Mouse (Mus musculus): ENCODE data around the gene Dst. TPM values are rescaled to one million over a fixed set of nuclear protein-coding genes. Genes with fewer than 3 reads are reported as not detected.

Dst gene
- polyA plus RNA-seq, 1 experiment from 2014 or later = 28.4 TPM

DNA sequence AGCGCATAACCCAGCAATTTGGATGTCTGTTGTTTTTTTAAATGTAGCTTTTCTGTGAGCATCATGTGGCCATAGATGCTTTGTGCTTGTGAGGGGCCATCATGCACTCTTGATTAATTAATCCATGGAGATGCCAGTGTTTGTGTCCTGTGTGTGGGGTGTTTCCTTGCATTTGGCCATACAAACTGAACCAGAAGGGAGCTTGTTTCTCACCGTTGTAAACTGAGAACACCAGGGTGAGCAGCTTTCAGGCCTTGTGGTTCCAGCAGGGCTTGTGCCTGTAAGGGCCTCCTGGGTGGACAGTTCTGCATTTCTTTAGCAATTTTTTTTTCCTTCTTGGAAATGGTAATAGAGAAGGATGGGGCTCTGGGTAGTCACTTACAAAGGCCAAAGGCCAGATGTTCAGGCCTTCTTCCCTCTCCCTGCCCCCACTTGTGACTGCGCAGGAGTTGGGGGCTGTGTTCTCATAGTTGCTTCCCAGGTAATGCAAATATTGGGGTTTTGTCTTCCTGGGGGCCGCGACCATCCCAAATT, 98.9 kb downstream of the Dst start:
- Histone ChIP-seq H3K9me3 (replicated peaks) (no peaks in the 10 kb centered on the region), H3K27me3 (replicated peaks) (no peaks in the 10 kb centered on the region), H3K4me1 (replicated peaks) (peaks cover 21% of the 10 kb centered on the region), H3K4me2 (peak overlapping the region; percentile 92), H3K4me3 (peak overlapping the region; percentile 56; the same call in 1 of the 2 replicates), H3K9ac (no peak overlapping the region; the same call in 1 of the 2 replicates), H3K36me3 (no peaks in the 10 kb centered on the region), H3K27ac (ENCODE audit: poor library complexity, severe bottlenecking) (no peak overlapping the region)
- ATAC-seq (ENCODE audit: insufficient number of reproducible peaks, low FRiP score) = no peak
- WGBS = 56% methylated on average over 5 of the region's 5 CpGs

DNA sequence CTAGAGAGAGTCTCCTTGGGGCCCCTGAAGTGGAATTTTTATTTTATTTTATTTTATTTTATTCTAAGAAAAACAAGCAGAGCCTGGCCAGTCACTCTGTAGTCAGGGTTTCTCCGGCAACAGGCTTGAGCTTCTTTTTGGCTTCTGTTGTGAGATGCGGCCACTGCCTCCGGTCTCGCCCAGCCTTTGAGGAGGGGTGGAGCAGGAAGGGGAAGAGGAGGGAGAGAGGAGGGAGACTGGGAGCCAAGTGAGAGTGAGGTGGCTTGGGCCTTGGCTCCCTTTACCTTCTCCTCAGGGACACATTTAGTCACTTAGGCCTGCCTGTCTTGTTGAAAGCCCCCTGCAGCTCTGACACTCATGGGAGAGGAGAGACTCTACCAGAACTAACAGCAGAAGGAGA, 99.4 kb downstream of the Dst start:
- no peak overlapping the region for H3K4me3 ChIP-seq
- H3K27me3 ChIP-seq (replicated peaks) = no peaks in the 10 kb centered on the region
- no peaks in the 10 kb centered on the region for H3K36me3 ChIP-seq
- ATAC-seq (ENCODE audit: insufficient number of reproducible peaks, low FRiP score) = no peak
- no peak overlapping the region; the same call in 1 of the 2 replicates for H3K9ac ChIP-seq
- no peak overlapping the region for H3K27ac ChIP-seq (ENCODE audit: poor library complexity, severe bottlenecking)
- no peaks in the 10 kb centered on the region for H3K9me3 ChIP-seq (replicated peaks)
- WGBS = 63% methylated on average over 4 of the region's 4 CpGs
- H3K4me1 ChIP-seq (replicated peaks) = peaks cover 23% of the 10 kb centered on the region
- no peak overlapping the region for H3K4me2 ChIP-seq

DNA sequence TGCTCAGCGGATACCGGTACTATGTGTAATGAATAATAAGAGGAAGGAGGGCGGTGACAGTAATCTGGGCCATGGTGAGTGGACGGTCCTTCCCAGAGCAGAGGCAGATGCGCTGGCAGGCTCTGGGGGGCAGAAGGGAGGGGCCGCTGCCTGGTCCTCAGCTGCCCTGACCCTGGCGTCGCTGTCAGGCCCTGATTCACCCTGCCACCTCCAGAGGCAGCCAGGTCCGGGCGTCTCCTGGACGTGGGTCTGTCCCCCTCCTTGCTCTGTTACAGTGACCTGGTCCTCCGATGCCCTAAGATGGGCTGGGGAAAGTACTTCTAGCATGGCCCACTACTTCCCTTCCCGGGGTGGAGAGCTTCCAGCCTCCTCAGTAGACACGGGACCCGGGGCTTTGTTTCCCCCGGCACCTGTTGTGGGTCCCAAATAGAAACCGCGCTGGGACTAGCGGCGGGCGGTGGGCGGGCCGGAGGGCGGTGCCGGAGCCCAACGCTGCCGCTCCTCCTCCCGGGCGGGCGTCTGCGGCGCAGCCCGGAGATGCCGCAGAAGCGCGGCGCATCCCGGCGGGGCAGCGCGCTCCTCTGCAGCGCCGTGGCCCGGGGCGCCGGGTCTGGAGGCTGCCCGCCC, 103.1 kb downstream of the Dst start:
- ATAC-seq (ENCODE audit: insufficient number of reproducible peaks, low FRiP score) = peak; percentile 76
- WGBS = 1% methylated on average over 47 of the region's 47 CpGs
- Histone ChIP-seq H3K27me3 (replicated peaks) (no peaks in the 10 kb centered on the region), H3K27ac (ENCODE audit: poor library complexity, severe bottlenecking) (peak overlapping the region; percentile 88), H3K9ac (peak overlapping the region; percentile 92), H3K4me2 (peak overlapping the region; percentile 94), H3K4me3 (peak overlapping the region; percentile 94), H3K4me1 (replicated peaks) (peaks cover 39% of the 10 kb centered on the region), H3K9me3 (replicated peaks) (no peaks in the 10 kb centered on the region), H3K36me3 (no peaks in the 10 kb centered on the region)

DNA sequence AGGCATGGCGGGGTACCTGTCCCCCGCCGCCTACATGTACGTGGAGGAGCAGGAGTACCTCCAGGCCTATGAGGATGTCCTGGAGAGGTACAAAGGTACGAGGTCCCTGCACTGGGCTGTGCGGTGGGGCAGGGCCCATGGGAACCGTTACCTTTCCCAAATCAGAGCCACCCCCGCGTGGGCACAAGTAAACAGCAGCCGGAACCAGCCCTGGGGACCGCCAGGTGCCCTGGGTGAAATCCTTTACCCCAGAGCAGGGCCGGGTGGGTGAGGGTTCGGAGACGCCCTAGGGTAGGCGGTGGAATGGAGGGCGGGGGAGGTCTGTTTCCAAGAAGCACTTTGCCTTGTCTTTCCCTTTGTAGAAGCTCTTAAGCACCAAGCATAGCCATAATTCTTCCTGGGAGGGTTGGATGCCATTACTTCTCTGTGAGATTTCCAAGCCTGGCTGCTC, 103.8 kb downstream of the Dst start:
- peak overlapping the region; percentile 94 for H3K4me3 ChIP-seq
- peak; percentile 68 for ATAC-seq (ENCODE audit: insufficient number of reproducible peaks, low FRiP score)
- H3K36me3 ChIP-seq = no peaks in the 10 kb centered on the region
- H3K4me2 ChIP-seq = peak overlapping the region; percentile 94
- H3K27me3 ChIP-seq (replicated peaks) = no peaks in the 10 kb centered on the region
- H3K9ac ChIP-seq = peak overlapping the region; percentile 92
- H3K27ac ChIP-seq (ENCODE audit: poor library complexity, severe bottlenecking) = peak overlapping the region; percentile 88
- H3K4me1 ChIP-seq (replicated peaks) = peaks cover 35% of the 10 kb centered on the region
- 0% methylated on average over 16 of the region's 16 CpGs for WGBS
- no peaks in the 10 kb centered on the region for H3K9me3 ChIP-seq (replicated peaks)

DNA sequence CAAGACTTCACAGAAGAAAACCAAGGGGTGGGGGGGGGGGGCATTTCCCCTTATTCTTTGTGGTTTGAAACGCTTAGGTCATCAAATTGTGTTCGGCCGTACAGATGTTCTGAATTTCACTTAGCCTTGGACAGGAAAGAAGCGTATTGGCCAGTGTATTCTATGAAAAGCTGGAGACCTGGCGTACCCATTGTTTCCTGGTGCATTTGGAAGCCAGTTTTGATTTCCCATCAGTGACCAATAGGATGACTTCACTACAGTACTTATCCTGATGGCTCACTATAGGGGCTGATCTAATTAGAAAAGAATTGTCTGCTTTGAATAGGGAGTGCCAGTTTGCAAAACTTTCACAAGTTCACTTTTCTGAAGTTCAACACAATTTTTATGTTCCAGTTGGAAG, 105.5 kb downstream of the Dst start:
- H3K9ac ChIP-seq = no peak overlapping the region
- 73% methylated on average over 5 of the region's 5 CpGs for WGBS
- H3K4me1 ChIP-seq (replicated peaks) = peaks cover 26% of the 10 kb centered on the region
- peak overlapping the region; percentile 38 for H3K4me2 ChIP-seq
- H3K4me3 ChIP-seq = no peak overlapping the region
- no peaks in the 10 kb centered on the region for H3K36me3 ChIP-seq
- no peak overlapping the region; the same call in 1 of the 2 replicates for H3K27ac ChIP-seq (ENCODE audit: poor library complexity, severe bottlenecking)
- no peaks in the 10 kb centered on the region for H3K27me3 ChIP-seq (replicated peaks)
- no peak for ATAC-seq (ENCODE audit: insufficient number of reproducible peaks, low FRiP score)
- no peaks in the 10 kb centered on the region for H3K9me3 ChIP-seq (replicated peaks)

DNA sequence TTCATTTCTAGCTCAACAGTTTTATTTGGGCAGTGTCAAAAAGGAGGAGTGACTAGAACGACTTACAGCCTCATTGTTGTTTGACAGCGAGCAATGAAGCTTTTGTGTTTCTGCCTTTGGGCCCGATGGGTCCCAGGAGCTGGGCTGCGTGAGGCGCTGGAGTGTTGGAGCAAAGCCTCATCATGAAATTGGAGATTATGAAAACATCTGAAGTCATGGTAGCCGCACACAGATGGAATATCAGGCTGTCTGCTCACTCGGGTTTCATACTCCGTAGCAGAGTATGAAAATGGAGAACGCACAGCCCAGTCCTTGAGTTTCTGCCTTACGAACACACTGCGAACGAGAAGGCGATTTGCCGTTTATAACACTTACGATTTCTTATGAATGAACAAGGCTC, 108.8 kb downstream of the Dst start:
- Histone ChIP-seq H3K9me3 (replicated peaks) (no peaks in the 10 kb centered on the region), H3K4me3 (no peak overlapping the region), H3K4me1 (replicated peaks) (peaks cover 33% of the 10 kb centered on the region), H3K9ac (no peak overlapping the region), H3K4me2 (no peak overlapping the region), H3K27me3 (replicated peaks) (no peaks in the 10 kb centered on the region), H3K27ac (ENCODE audit: poor library complexity, severe bottlenecking) (no peak overlapping the region), H3K36me3 (no peaks in the 10 kb centered on the region)
- 89% methylated on average over 15 of the region's 15 CpGs for WGBS
- no peak for ATAC-seq (ENCODE audit: insufficient number of reproducible peaks, low FRiP score)

DNA sequence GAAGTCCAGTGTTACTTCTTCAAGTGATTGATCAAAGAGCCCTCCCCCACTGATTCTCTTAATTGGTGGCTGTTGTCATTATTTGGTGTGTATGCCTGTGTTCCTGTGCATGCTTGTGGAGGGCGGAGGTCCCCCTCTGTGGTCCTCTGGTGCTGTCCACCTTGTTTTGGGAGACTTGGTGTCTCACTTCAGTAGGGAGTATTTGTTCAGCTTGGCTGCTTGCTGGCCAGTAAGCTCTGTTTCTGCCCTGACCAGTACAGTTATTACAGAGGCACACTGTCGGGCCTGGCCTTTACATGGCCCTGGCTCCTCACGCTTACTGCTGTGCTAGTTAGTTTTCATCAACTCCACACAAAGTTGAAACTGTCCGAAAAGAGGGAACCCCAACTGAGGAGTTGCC, 109.3 kb downstream of the Dst start:
- Histone ChIP-seq H3K9me3 (replicated peaks) (no peaks in the 10 kb centered on the region), H3K9ac (no peak overlapping the region), H3K4me3 (no peak overlapping the region), H3K27me3 (replicated peaks) (no peaks in the 10 kb centered on the region), H3K4me1 (replicated peaks) (peaks cover 36% of the 10 kb centered on the region), H3K27ac (ENCODE audit: poor library complexity, severe bottlenecking) (no peak overlapping the region), H3K36me3 (no peaks in the 10 kb centered on the region), H3K4me2 (no peak overlapping the region)
- WGBS = 85% methylated on average over 4 of the region's 4 CpGs
- no peak for ATAC-seq (ENCODE audit: insufficient number of reproducible peaks, low FRiP score)

DNA sequence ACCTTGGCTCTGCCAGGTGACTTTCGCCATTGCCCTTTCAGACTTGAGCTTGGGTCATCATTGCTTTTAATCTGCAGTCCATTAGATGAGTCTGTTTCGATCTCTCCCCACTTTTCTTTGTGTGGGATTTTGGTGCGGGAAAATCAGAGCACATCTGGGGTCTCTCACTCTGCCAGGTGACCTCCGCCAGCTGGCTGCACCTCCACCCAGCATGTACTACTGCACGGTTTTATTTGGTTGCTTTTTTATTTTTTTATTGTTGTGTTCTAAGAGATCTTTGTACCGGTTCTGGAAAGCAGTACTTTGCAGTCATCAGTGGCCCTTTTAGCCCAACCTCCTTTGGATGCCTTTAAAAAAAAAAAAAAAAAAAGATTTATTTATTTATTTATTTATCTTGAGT, 112.6 kb downstream of the Dst start:
- Histone ChIP-seq H3K4me3 (no peak overlapping the region), H3K9ac (0 out of 2 replicates have a peak overlapping the region, but pooled peaks have one; percentile 52), H3K9me3 (replicated peaks) (no peaks in the 10 kb centered on the region), H3K27ac (ENCODE audit: poor library complexity, severe bottlenecking) (peak overlapping the region; percentile 78), H3K4me2 (0 out of 2 replicates have a peak overlapping the region, but pooled peaks have one; percentile 10), H3K36me3 (no peaks in the 10 kb centered on the region), H3K27me3 (replicated peaks) (no peaks in the 10 kb centered on the region), H3K4me1 (replicated peaks) (peaks cover 33% of the 10 kb centered on the region)
- WGBS = 79% methylated on average over 6 of the region's 6 CpGs
- ATAC-seq (ENCODE audit: insufficient number of reproducible peaks, low FRiP score) = no peak

DNA sequence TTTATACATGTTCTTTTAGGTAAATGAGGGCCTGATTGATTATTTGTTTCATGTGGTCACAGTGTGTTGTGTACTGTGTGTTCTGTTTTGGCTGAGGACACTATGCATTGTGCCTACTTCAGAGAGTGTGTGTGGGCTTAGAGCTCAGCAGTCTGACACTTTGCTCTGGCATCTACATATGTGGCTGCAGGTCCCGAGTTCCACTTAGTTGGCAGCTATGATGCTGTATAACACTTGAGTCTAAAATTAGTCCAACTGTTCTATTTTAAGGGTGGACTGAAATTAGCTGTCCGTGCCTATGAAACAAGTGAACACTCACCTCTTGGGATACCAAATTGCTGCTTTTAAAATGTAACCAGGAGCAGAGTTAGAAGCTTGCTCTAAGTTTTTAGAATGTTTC, 113.5 kb downstream of the Dst start:
- Histone ChIP-seq H3K4me3 (no peak overlapping the region), H3K4me2 (peak overlapping the region; percentile 44), H3K4me1 (replicated peaks) (peaks cover 38% of the 10 kb centered on the region), H3K9ac (peak overlapping the region; percentile 43; the same call in 1 of the 2 replicates), H3K27me3 (replicated peaks) (no peaks in the 10 kb centered on the region), H3K27ac (ENCODE audit: poor library complexity, severe bottlenecking) (peak overlapping the region; percentile 98), H3K36me3 (no peaks in the 10 kb centered on the region), H3K9me3 (replicated peaks) (no peaks in the 10 kb centered on the region)
- 29% methylated on average over 2 of the region's 2 CpGs for WGBS
- ATAC-seq (ENCODE audit: insufficient number of reproducible peaks, low FRiP score) = peak; percentile 69

DNA sequence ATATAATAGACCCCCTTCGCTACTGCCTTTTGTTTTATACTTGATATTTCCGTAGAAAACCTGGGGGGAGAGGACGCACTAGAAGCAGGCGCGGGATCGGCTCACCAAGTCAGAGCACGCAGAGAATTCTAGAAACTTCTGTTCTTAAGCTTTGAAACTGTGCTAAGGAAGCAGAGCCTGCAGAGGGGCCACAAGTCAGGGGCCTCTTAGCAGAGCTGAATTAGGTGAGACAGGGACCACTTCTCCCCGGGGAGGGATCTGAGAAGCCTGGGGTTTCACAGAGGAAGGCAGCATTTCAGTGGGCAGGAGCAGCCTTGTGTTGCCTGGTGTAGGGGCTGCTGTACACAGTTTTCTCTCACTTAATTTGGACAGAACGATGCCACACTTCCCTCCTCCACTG, 115.1 kb downstream of the Dst start:
- Histone ChIP-seq H3K4me1 (replicated peaks) (peaks cover 41% of the 10 kb centered on the region), H3K9me3 (replicated peaks) (no peaks in the 10 kb centered on the region), H3K27me3 (replicated peaks) (no peaks in the 10 kb centered on the region), H3K27ac (ENCODE audit: poor library complexity, severe bottlenecking) (peak overlapping the region; percentile 66), H3K4me2 (no peak overlapping the region), H3K36me3 (no peaks in the 10 kb centered on the region), H3K4me3 (no peak overlapping the region), H3K9ac (no peak overlapping the region)
- 76% methylated on average over 9 of the region's 9 CpGs for WGBS
- ATAC-seq (ENCODE audit: insufficient number of reproducible peaks, low FRiP score) = no peak

DNA sequence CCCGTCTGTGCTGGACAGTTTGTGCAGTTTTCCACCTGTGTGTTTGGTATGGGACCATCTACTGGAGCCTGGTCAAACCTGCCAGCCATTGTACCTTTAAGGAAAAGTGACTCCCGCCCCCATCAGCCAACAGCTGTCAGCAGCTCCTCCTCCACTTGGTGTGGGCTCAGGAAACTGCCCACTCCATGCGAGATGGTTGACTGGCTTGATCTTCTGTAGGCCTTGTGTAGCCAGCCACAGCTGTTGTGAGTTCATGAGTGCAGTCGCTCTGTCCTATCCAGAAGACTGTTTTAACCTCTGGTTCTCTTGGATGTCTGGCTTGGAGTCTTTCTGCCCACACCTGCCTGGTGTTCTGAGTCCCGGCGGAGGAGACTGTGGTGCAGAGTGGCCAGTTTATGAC, 117.9 kb downstream of the Dst start:
- H3K9ac ChIP-seq = no peak overlapping the region
- H3K27ac ChIP-seq (ENCODE audit: poor library complexity, severe bottlenecking) = no peak overlapping the region
- no peaks in the 10 kb centered on the region for H3K9me3 ChIP-seq (replicated peaks)
- ATAC-seq (ENCODE audit: insufficient number of reproducible peaks, low FRiP score) = no peak
- no peak overlapping the region for H3K4me2 ChIP-seq
- H3K27me3 ChIP-seq (replicated peaks) = no peaks in the 10 kb centered on the region
- 74% methylated on average over 6 of the region's 6 CpGs for WGBS
- no peak overlapping the region for H3K4me3 ChIP-seq
- H3K4me1 ChIP-seq (replicated peaks) = peaks cover 53% of the 10 kb centered on the region
- no peaks in the 10 kb centered on the region for H3K36me3 ChIP-seq
